Mouse (Mus musculus): ENCODE results near the gene Shank1. TPM values are rescaled to one million over a fixed set of nuclear protein-coding genes. Genes with fewer than 3 reads are reported as not detected.
"Not testable (repeated sequence)": the region's sequence is repeated elsewhere in the genome, so short reads cannot be mapped to it uniquely, and the experiment has no call there.

Shank1 gene
- 1 to 10 TPM; 4.3 to 6.3 TPM for total RNA-seq (2021)
- long read RNA-seq, experiment 1, partial matches to known transcripts = 0 of 1 reads
- long read RNA-seq, experiment 1, other reads (novel, unspliced or antisense) = 1 of 1 reads
- long read RNA-seq, experiment 2, partial matches to known transcripts = 0 of 1 reads
- long read RNA-seq, experiment 2, other reads (novel, unspliced or antisense) = 1 of 1 reads

DNA sequence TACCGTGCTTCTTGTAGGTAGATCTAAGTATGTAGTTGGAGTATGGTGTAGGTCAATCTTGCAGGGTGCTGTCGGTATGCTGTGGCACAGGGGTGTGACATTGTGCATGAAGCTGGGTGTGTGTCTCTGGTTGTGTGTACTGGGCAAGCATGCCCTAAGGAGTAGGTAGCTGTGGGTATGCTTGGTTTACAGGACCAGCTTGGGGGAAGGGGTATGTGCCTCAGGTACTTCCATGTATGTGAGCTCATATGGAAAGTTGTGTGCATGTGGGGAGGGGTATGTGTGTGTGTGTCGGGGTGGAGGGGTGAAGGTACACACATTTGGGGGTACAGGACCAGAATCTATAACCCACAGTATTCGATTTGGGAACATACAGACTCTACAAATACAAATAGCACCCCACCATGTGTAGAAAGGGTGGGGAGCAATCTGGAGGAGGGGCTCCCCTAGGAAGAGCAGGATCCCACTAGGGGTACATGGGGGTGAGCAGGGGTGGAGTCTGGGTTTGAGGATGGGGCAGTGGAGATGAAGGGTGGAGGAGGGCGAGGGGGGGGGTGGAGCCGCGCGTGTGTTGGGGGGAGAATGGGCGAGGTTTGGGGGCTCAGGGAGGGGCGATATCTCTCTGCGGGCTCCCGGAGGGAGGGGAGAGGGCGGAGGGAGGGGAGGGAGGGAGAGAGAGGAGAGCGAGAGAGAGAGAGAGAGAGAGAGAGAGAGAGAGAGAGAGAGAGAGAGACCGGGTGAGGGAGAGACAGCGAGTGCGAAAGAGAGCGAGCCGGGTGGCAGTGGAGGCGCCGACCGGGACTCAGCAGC, at the start of gene Shank1:
Gene Shank1 (plus strand): TSS at position 779 of the 810 bp plus-strand sequence.
- no peak for DNase-seq

DNA sequence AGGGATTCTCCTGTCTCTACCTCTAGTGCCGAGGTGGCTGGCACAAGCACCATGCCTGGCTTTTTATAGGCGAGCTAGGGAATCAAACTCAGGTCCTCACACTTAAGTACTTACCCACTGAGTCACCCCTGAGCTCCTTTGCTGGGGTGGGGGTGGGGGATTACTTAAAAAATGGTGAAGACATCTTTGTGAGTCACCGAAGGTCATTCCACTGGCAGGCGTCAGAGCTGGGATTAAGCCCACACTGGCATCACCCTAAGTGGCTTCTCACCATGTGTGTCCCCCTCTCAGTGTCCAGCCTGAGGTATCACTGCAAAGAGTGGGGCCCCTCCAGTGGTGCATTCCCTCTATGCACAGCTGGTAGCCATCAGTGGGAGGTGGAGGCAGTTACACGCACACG, 49.6 kb upstream of the Shank1 start:
- DNase-seq = no peak

DNA sequence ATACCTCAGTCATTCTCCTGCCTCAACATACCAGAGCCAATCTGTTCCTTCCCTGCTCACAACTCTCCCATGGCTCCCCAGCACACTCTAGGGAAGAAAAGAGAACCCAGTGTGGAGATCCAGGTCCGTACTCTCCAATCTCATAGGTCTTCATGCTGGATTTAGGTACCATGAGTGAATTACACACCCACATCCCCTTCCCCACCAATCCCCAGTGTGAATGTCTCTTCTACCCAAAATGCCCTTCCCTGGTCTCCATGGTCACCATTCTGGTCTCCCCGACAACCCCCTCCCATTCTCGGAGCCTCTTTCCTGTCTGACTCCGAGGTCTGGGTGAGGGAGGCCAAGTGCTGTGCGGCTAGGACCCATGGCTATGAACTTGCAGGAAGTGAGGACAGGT, 48.9 kb upstream of the Shank1 start, which contains the start of gene Gm15517:
Gene Gm15517 (plus strand): TSS at position 301 of the 400 bp plus-strand sequence.
- DNase-seq = no peak

DNA sequence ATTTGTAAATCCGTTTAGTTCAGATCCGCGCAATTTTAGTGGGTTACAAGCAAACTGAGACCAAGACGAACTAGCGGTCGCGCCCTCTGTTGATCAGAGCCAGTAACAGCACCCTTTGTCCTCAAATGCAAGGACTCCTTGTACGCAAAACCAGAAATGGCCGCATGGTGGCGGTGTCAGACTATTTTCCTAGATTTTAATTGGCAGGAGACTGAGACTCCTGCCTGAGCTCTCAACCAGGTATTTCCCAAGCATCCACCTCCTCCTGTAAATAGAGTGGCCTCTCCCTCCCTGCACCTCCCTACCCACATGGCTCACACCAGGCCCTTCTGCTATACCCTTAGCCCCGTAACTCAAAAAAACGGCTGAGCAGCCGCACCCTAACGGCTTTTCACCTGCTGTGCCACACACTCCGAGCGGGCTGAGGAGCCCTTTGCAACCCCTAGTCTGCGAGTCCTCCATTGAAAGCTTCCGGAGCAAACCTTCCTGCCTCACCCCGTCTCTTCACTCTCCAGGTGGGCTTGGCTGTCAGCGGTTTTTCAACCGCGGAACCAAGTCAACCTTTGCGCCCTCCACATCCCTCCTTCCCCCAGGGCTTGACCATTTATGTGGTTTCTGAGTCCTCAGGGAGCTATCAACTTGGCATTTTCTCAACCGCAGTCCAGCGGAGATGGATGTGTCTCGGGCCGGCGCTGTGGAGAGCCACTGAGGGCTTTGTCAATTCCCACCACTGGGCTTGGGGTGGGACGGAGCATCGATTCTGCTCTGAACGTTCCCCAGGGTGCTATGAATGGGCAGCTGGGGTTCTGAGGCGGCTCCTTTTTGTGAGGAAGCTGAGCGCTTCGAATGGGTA, 47.0 kb upstream of the Shank1 start:
- DNase-seq = peak; percentile 96

DNA sequence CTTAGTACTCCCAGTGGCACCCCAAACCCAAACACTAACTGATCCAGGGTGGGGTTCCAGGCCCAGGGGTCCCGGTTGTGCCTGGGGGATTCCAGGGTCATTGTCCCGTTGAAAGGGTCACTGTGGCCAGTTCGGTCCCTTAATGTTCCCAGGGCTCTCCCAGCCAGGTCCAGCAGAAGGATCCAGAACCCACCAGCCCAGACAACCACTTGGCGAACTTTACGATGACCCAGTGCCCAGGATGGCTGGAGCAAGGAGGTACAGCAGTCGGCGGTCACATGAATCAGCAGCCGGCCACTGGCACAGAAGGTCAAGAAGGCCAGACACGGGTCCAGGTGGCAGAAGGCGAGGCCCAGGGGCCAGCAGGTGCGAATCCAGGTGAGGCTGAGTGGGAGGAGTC, 41.9 kb upstream of the Shank1 start:
- DNase-seq = no peak

DNA sequence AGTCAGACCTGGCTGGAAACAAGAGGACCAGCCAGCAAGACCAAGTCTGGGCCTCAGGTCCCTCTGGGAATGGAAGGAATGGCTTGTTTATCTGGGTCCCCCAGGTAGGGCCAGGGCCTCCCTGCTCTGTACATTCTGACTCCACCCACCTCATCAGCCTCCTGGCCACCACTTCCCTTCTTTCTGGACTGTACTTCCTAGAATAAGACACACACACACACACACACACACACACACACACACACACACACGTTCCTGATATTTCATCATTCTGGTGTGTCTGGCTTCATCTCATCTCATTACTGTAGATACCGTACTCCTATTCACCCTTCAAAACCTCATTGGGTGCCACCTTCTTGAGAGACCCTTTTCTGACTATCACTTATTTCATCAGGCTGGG, 40.7 kb upstream of the Shank1 start:
- DNase-seq = no peak

DNA sequence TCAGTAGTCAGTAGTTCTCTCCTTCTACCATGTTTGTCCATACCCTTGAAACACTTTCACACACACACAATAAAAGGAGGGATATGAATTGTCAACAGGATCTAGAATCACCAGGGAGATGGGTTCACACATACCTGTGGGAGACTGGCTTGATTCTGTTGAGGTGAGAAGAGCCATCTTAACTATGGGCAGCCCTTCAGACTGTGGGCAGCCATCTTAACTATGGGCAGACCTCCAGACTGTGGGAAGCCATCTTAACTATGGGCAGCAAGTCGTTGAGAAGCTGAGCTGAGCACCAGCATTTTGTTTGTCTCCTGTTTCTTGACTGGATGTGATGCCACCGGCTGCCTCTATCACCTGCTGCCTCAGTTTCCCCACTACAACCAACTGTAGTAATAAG, 38.7 kb upstream of the Shank1 start:
- DNase-seq = no peak

DNA sequence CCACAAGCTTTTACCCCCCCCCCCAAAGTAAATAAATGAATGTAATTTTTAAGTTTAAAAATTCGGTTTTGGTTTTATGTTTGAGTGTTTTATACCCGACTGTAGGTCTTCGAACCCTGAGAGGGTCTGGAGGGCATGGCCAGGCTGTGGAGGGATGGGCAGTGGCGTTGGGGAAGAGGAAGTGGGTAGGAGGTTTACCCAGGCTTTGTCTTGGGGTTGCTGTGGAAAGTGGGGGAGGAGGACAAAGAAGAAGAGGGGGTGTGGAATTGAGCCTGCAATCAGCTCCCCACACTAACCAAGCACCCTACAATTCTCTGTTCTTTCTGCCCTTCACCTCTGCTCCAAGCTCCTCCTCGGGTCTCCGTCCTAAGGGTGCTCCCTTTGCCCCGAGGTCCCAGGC, 37.5 kb upstream of the Shank1 start:
- no peak for DNase-seq

DNA sequence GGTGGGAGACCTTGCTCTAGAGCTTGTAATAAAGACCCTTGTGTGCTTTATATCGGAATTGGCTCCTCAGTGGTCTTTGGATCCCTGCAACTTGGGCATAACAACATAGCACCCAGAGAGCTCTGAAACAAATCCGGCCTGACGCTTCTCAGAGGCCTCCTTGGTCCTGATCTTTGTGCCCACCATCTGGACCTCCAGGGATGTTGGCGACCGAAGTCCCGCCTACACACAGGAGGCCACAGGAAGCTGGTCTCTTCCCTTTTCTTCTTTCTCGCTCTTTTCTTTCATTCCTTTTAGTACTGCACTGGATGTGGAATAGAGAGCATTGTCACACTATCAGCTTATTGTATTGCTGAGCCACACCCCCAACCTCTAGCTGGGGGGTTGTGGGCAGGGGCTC, 36.6 kb upstream of the Shank1 start:
- DNase-seq = no peak

DNA sequence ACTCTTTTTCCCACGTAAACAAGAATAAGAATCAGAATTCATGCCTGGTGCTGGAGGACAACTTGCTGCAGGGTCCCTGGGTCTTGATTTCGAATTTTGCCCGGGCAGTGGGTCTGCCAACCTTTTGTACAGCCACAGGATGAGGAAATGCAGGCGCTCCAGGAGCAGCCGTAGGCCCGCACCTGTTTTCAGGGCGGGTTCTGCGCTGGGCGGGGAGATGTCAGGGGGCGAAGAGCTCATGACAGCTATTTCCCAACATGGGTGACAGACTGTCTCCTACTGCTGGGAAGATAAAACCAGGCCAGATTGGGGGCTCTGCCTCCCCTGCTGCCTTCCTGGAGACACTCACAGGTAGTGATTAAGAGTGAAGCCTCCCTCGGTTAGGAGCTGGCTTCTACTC, 36.0 kb upstream of the Shank1 start:
- no peak for DNase-seq

DNA sequence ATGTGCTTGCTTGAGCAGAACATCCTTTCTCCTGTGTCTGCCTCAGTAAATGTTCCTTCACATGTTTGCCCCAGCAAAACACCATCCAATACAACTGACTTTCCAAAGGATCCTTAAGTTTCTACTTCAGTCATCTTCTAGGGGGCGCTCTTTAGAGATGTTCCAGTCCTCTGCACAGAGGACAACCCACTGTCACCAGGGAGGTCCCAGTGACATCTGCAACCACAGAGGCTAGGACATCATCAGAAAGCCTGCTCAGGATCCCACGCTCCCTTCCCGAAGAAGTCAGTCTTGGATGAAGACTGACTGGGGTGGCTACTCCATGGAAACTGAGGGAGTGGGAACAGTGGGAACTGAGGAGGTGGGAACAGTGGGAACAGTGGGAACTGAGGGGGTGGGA, 34.5 kb upstream of the Shank1 start:
- no peak for DNase-seq

DNA sequence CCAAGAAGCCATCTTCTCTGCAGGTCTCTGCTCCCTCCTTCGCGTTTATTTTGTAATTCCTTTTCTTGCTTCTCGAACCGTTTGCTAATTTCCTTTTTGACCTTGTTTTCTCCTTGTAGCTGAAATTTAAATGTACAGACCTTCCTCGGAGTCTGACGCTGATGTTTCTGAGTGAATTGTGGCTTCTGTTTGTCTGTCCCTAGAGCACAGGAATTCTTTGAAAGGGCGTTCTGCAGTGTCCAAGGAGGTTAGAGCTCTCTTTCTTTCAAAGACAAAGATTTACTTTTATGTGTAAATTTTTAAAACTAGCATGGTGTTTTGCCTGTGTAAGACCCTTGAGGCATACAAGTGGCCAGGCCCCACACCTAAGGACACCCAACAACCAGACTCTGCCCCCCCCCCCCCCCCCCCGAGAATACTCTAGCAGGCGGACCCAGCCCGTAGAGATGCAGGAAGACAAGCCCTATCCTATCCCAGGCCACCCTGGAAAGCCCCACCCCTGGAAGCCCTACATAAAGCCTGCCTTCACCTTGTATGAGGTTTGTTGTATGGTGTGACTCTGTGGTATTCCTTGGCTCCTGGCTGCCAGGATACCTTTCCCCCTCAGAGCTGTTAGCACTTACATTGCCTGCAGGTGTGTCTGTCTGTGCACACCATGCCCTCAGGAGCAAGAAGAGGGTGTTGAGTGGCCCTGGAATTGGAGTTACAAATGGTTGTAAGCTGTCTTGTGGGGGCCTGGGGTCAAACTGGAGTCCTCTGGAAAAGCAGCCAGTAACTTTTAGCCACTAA, 33.4 kb upstream of the Shank1 start:
- DNase-seq = no peak

DNA sequence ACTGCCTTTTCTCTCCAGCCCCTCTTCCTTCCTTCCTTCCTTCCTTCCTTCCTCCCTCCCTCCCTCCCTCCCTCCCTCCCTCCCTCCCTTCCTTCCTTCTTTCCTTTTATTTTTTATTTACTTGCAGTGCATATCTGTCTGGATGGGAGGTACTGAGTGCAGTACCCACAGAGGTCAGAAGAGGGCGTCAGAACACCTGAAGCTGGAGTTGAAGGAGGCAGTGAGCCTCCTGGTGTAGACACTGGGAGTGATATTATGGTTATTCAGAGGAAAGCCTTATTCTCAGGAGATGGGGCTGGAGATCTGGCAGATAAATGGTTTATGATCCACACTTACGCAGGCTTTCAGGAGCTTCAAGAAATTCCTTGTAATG, 32.8 kb upstream of the Shank1 start:
- peak; percentile 49 for DNase-seq

DNA sequence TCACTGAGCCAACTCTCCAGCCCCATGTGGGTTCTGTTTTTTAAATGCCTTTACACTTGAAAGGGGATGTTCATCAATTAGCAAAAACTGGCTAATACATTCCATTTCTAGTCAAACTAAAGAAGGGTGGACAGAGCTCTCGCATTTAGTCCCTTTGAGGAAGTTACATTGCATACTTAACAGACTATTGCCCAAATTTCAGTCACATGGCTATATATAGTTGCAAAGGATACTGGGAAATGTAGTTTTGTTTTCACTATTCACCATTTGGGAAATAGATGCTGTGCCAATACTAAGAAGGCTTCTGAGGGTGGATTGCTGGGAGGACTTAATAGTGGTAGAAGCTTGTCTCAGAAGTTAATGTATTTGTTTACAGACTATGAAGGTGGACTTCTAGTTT, 29.1 kb upstream of the Shank1 start:
- no peak for DNase-seq

DNA sequence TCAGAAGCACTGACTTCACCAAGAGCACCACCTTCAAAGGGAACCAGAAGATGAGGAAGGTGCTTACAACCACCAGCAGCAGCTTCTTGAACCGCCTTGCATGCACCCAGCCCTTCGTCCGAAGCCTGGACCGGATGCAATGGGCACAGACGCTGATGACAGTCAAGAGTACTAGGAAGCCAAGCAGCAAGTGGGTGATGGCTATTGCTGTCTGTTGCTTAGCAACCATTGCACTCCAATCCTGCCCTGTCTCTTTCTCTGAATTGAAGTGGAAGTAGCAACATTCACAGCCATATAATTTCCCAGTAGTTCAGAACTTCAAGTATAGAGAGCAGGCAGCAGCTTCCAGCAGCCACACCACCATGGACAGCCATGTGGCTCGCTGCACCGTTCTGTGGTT, 28.5 kb upstream of the Shank1 start:
- no peak for DNase-seq

DNA sequence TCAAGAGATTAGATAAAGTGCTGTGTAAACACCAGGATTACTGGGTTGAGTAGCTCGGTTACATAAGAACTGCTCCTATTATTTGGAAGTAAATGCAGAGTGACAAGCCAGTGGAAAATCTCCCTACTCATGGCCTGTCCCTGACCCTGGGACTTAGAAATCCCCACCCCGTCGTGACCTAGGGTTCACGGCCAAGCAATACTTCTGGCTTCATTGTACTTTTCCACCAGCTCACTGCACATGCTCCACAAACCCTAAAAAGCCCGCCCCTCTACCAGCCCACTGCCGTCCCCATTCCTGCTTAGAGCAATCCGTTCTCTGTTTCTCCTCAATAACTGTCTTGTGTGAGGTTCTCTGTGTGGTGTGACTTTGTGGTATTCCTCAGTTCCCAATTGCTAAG, 22.3 kb upstream of the Shank1 start:
- DNase-seq = no peak

DNA sequence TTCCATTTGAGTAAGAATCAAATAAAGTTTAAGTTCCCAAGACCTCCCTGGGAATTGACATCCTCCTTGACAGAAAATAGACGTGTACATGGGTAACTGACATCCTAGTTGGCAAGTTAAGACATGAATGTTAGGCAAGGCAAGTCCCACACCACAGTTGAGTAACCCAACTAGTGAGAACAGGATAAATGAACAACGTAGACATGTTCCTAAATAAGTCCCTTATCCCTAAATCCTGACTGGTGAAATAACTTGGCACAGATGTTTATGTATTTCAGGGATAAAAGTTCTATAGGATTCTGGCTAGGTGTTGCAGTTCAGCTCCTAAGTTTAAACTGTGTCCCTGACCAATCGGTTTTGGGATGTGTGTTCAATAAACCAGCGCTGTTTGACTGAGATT, 19.1 kb upstream of the Shank1 start:
- DNase-seq = no peak

DNA sequence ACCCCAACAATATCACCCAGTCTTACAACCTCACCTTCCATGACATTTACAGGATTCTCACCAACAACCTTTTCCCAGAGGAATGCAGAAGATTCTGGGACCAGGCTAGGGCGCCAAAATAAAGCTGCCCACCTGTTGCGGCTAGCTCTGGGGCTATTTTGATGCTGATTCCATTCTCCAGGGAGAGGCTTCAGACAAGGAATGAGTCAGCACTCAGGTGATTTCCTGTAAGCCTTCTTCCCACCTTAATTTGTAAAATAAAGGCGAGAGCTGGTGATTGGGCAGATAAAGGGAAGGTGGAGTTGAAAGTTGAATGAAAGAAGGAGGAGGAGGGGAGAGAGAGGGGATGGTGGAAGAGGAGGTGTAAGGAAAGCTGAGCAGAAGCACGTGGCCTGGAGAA, 18.6 kb upstream of the Shank1 start:
- DNase-seq = no peak

DNA sequence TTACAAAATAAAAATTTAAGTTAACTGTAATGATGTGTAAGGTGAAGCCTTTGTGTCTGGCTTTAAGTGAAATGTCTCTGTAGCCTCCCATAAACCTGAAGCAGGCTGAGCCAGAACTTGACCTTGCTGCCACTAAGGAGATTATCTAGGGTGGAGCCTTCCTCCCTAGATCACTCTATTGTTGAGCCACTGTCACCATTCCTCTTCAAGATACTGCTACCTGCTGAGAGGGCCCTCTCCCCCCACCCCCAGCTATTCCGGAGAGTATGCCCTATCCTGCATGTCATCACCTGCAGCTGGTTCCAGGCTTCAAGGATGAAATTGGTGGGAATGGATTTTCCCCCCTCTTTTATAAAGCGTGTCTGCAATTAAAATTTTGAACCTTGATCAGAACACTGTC, 12.6 kb upstream of the Shank1 start:
- not testable (repeated sequence) for DNase-seq

DNA sequence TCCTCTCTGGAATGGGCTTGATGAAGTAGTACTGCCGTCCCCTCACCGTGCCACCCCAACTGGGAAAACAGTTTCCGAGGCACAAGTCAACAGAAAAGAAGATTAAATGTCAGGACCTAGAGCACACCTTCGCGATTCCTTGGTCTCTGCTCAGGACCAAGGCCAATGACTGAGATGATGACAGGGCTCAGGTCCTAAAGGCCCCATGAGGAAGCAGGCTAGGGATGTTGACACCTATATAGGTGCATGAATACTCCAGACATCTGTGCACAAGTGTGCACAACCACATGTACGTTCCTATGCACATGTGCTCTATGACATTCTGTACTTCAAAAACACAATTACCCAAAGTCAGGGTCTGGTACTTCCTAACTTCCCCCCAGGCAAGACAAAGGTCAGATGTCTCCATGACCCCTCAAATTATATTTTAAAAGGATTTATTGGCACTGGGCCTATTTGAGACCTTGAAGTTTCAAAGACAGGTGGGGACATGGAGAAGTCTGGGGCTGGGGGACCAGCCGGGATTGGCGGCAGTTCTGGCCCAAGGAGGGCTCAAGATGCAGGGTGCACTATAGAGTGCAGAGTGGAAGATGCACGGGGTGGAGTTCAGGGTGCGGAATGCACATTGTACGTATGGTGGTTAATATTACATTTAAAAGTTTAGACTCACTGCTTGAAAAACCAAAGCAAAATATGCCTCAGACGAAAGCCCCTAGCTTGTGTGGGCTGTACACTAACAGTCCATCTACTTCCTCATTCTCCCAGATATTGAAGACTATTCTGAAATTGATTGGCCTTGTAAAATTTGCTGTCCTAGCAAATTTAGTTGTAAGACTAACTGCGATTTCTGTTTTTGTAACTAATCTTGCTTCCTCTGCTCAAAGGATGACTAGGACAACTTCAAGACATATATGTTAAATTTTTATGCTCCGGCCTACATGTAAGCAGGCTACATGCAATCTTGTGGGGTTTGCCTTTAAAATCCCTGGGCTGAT, 6.4 kb upstream of the Shank1 start:
- DNase-seq = no peak

DNA sequence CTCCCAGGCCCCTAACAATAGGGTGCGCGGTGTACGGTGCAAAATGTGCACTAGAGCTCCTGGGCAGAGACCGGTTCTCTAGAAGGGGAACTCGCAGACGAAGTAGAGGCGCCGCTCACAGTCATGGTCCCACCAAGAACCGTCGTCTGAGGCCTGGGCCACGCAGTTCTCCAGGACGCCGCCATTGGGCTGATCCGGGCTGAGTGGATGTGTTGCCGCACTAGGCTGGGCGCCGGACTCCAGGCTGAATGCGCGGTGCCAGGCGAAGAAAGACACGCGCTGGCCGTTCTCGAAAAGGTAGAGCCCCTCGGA, 5.6 kb upstream of the Shank1 start:
- no peak for DNase-seq

Measured in adrenal gland, postnatal 10 days (tissue).